Mouse (Mus musculus) hindbrain, embryonic 16.5 days (tissue): ENCODE results near the gene Leng9. TPM values are rescaled to one million over a fixed set of nuclear protein-coding genes. Genes with fewer than 3 reads are reported as not detected.

Experiments used
- ATAC-seq: fragments of 200-750 bp; cut with Nextera tagmentation; 2 replicates; pipeline ENCODE4 v1.8.0; 2017; ENCODE audit warnings: moderate TSS enrichment, moderate library complexity
- H3K27ac ChIP-seq: fragments of 300-500 bp; sonication (generic); 2 replicates; pipeline ENCODE4 v1.5.1; 2014; ENCODE audit warnings: low read depth, mild to moderate bottlenecking, control low read depth, low read length, moderate library complexity
- H3K27me3 ChIP-seq: fragments of 300-500 bp; sonication (generic); replicated peaks from 2 replicates; pipeline ENCODE4 v1.6.1; 2014; ENCODE audit warnings: low read length; ENCODE audit not compliant: control insufficient read depth, insufficient read depth
- H3K36me3 ChIP-seq: fragments of 300-500 bp; sonication (generic); 2 replicates; pipeline ENCODE4 v1.6.1; 2014; ENCODE audit warnings: mild to moderate bottlenecking, low read length, moderate library complexity, mixed read lengths; ENCODE audit not compliant: control insufficient read depth, insufficient read depth
- H3K4me1 ChIP-seq: fragments of 300-500 bp; sonication (generic); 2 replicates; pipeline ENCODE4 v1.6.1; 2014; ENCODE audit warnings: low read depth, low read length; ENCODE audit not compliant: control insufficient read depth, insufficient read depth
- H3K4me2 ChIP-seq: fragments of 300-500 bp; sonication (generic); 2 replicates; pipeline ENCODE4 v1.6.1; 2014; ENCODE audit warnings: mild to moderate bottlenecking, low read length, control low read depth, moderate library complexity
- H3K4me3 ChIP-seq: fragments of 300-500 bp; sonication (generic); 2 replicates; pipeline ENCODE4 v1.5.1; 2014; ENCODE audit warnings: mild to moderate bottlenecking, low read length, control low read depth, moderate library complexity
- H3K9ac ChIP-seq: fragments of 300-500 bp; sonication (generic); 2 replicates; pipeline ENCODE4 v1.6.1; 2014; ENCODE audit warnings: low read depth, mild to moderate bottlenecking, control low read depth, low read length, moderate library complexity
- H3K9me3 ChIP-seq: fragments of 300-500 bp; sonication (generic); 2 replicates; pipeline ENCODE4 v1.6.1; 2014; ENCODE audit warnings: mild to moderate bottlenecking, low read length, moderate library complexity; ENCODE audit not compliant: control insufficient read depth
- WGBS: fragments of 180-500 bp; shearing (Covaris S2); extraction: QIAGEN DNeasy Blood & Tissue Kit; methylation state at CpG from one replicate; pipeline ENCODE4 v1.1.7; 2014; 5-methylcytosine and 5-hydroxymethylcytosine counted together
- polyA plus RNA-seq: library from polyadenylated mRNA; unstranded; fragments of >200 nt; fragmentation: Nextera tagmentation; extraction: Ambion mirVana; gene quantifications from 2 replicates; pipeline ENCODE4 v1.2.1, GENCODE M21; 2015

The Leng9 gene
- polyA plus RNA-seq, 1 experiment from 2014 or later: 6.8 TPM

GRCm38 (mm10) chr7:4146241-4147180, 3.7 kb downstream of the Leng9 start:
- H3K4me1 ChIP-seq: peaks cover 24% of the 10 kb centered on the region
- no peak overlapping the region for H3K27ac ChIP-seq
- H3K36me3 ChIP-seq: peaks cover 63% of the 10 kb centered on the region
- no peak overlapping the region for H3K9ac ChIP-seq
- H3K4me3 ChIP-seq: no peak overlapping the region
- no peak for ATAC-seq
- H3K4me2 ChIP-seq: no peak overlapping the region
- no peaks in the 10 kb centered on the region for H3K9me3 ChIP-seq
- 94% methylated on average over 22 of the region's 23 CpGs for WGBS
- peaks cover 3% of the 10 kb centered on the region; the same call in 1 of the 2 replicates for H3K27me3 ChIP-seq

- WGBS: 67% methylated on average over 6 of the region's 6 CpGs
- ATAC-seq: no peak
Measured at GRCm38 (mm10) chr7:4145552-4146190, 4.5 kb downstream of the Leng9 start.

GRCm38 (mm10) chr7:4144766-4145551, 5.2 kb downstream of the Leng9 start:
- H3K4me3 ChIP-seq: no peak overlapping the region
- no peak overlapping the region for H3K27ac ChIP-seq
- H3K4me1 ChIP-seq: peaks cover 14% of the 10 kb centered on the region
- H3K27me3 ChIP-seq: no peaks in the 10 kb centered on the region
- no peaks in the 10 kb centered on the region for H3K9me3 ChIP-seq
- no peak for ATAC-seq
- H3K9ac ChIP-seq: no peak overlapping the region
- 95% methylated on average over 20 of the region's 20 CpGs for WGBS
- H3K36me3 ChIP-seq: peaks cover 77% of the 10 kb centered on the region
- H3K4me2 ChIP-seq: no peak overlapping the region

More at GRCm38 (mm10) chr7:4145552-4146190, 4.5 kb downstream of the Leng9 start:
- no peaks in the 10 kb centered on the region for H3K9me3 ChIP-seq
- H3K27ac ChIP-seq: no peak overlapping the region
- H3K4me1 ChIP-seq: peaks cover 21% of the 10 kb centered on the region
- H3K27me3 ChIP-seq: no peaks in the 10 kb centered on the region
- no peak overlapping the region for H3K4me3 ChIP-seq
- no peak overlapping the region for H3K4me2 ChIP-seq
- no peak overlapping the region for H3K9ac ChIP-seq
- H3K36me3 ChIP-seq: peaks cover 70% of the 10 kb centered on the region

- no peaks in the 10 kb centered on the region for H3K9me3 ChIP-seq
- no peak overlapping the region for H3K4me3 ChIP-seq
- no peaks in the 10 kb centered on the region for H3K27me3 ChIP-seq
- H3K27ac ChIP-seq: no peak overlapping the region
- no peak for ATAC-seq
- H3K4me1 ChIP-seq: peaks cover 12% of the 10 kb centered on the region
- H3K9ac ChIP-seq: no peak overlapping the region
- 97% methylated on average over 13 of the region's 13 CpGs for WGBS
- peaks cover 84% of the 10 kb centered on the region for H3K36me3 ChIP-seq
- H3K4me2 ChIP-seq: no peak overlapping the region
Measured at GRCm38 (mm10) chr7:4144046-4144445, 6.1 kb downstream of the Leng9 start.

- no peak overlapping the region for H3K27ac ChIP-seq
- no peak overlapping the region for H3K9ac ChIP-seq
- peaks cover 84% of the 10 kb centered on the region for H3K36me3 ChIP-seq
- H3K9me3 ChIP-seq: no peaks in the 10 kb centered on the region
- no peaks in the 10 kb centered on the region for H3K27me3 ChIP-seq
- H3K4me2 ChIP-seq: no peak overlapping the region
- no peak for ATAC-seq
- H3K4me1 ChIP-seq: peaks cover 10% of the 10 kb centered on the region
- WGBS: 95% methylated on average over 19 of the region's 19 CpGs
- no peak overlapping the region for H3K4me3 ChIP-seq
Measured at GRCm38 (mm10) chr7:4143506-4143905, 6.7 kb downstream of the Leng9 start.

GRCm38 (mm10) chr7:4142796-4143445, 7.3 kb downstream of the Leng9 start:
- Histone ChIP-seq H3K4me3 (no peak overlapping the region), H3K9ac (no peak overlapping the region), H3K4me2 (no peak overlapping the region), H3K36me3 (peaks cover 83% of the 10 kb centered on the region), H3K27me3 (no peaks in the 10 kb centered on the region), H3K9me3 (no peaks in the 10 kb centered on the region), H3K27ac (no peak overlapping the region), H3K4me1 (peaks cover 10% of the 10 kb centered on the region)
- 95% methylated on average over 10 of the region's 10 CpGs for WGBS
- no peak for ATAC-seq

GRCm38 (mm10) chr7:4141648-4142325, 8.4 kb downstream of the Leng9 start:
- no peak overlapping the region for H3K4me3 ChIP-seq
- H3K4me1 ChIP-seq: peaks cover 12% of the 10 kb centered on the region
- H3K27ac ChIP-seq: no peak overlapping the region
- H3K9ac ChIP-seq: no peak overlapping the region
- peaks cover 75% of the 10 kb centered on the region for H3K36me3 ChIP-seq
- 88% methylated on average over 6 of the region's 6 CpGs for WGBS
- ATAC-seq: no peak
- no peaks in the 10 kb centered on the region for H3K9me3 ChIP-seq
- no peak overlapping the region for H3K4me2 ChIP-seq
- H3K27me3 ChIP-seq: no peaks in the 10 kb centered on the region

- no peak overlapping the region for H3K4me3 ChIP-seq
- H3K27me3 ChIP-seq: no peaks in the 10 kb centered on the region
- peaks cover 51% of the 10 kb centered on the region for H3K36me3 ChIP-seq
- H3K9me3 ChIP-seq: no peaks in the 10 kb centered on the region
- H3K4me2 ChIP-seq: no peak overlapping the region
- no peak for ATAC-seq
- H3K4me1 ChIP-seq: peaks cover 12% of the 10 kb centered on the region
- no peak overlapping the region for H3K9ac ChIP-seq
- H3K27ac ChIP-seq: no peak overlapping the region
- WGBS: 94% methylated on average over 5 of the region's 5 CpGs
Measured at GRCm38 (mm10) chr7:4139391-4139790, 10.8 kb downstream of the Leng9 start.
